Mouse (Mus musculus): ENCODE measurements around the gene Gfra1. TPM values are rescaled to one million over a fixed set of nuclear protein-coding genes. Genes with fewer than 3 reads are reported as not detected.
A peak's percentile ranks its signal among the peaks of the same experiment; 100 is the strongest.

Gfra1 gene
- polyA plus RNA-seq, 1 experiment from 2014 or later = 22.5 TPM

DNA sequence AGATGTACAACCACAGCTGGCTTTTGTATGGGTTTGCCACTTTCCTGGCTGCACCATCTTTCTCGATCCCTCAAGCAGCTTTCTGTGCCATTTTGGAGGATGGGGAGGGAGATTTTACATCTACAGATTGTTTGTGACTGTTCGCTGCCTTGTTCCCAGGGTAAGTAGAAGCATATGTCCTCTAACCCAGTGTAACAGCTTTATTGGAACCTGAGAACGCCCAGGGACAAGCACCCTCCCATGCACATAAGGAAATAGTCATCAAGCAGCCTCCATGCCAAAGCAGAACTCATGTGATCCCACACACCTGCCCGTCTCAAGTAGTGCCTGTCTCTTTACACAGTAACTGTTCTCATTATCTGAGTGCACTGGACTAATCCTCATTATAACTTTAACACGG lies 256.0 kb downstream of the Gfra1 start:
- Histone ChIP-seq H3K4me1 (ENCODE audit: control insufficient read depth, insufficient read depth, low read length) (peaks cover 32% of the 10 kb centered on the region), H3K4me2 (ENCODE audit: low read depth, low read length) (no peak overlapping the region), H3K27ac (replicated peaks; ENCODE audit: low read depth, low read length) (0 out of 2 replicates have a peak overlapping the region, but pooled peaks have one; percentile 6), H3K27me3 (replicated peaks; ENCODE audit: control insufficient read depth, insufficient read depth, low read length) (peaks cover 5% of the 10 kb centered on the region; the same call in 1 of the 2 replicates), H3K36me3 (ENCODE audit: control insufficient read depth, insufficient read depth, low read length) (no peaks in the 10 kb centered on the region), H3K9ac (ENCODE audit: low read depth, low read length) (no peak overlapping the region), H3K9me3 (ENCODE audit: control insufficient read depth, low read length) (no peaks in the 10 kb centered on the region), H3K4me3 (ENCODE audit: low read depth, low read length) (no peak overlapping the region)
- 26% methylated on average over 5 of the region's 5 CpGs for WGBS
- DNase-seq (ENCODE audit: low spot score) (peak; percentile 79), ATAC-seq (ENCODE audit: low read depth) (peak; percentile 63)

DNA sequence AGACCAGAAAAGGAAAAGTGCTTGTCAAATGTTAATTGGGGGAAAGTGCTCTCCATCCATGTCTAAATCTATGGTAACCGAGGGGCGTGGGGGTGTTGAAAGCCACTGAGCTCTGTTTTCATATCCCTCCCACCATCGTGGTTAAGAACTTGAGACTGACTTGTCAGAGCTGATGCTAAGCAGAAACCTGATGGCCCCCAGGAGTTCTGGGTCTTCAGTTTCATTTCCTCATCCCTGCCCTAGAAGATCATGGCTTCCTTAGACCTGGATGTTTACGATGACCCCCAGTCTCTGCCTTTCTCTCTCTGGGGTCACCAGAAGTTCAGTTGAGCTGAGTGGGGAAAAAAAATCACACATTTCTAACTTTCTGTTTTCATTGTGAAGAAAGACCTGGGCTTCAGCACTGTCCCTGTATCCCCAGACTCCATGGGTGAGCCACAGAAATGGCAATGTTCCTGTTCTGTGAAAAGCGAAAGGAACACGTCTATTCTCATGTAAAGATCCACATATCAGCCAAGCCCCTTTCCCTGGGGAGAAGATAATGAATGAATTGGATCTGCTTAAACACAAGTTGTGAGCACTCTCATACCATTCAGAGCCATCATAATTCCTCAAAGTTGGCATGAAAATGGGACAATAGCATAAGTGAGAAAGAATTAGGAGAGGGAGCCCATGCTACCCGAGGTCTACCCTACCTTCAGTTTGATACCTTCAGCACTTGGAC lies 261.8 kb downstream of the Gfra1 start:
- WGBS = 55% methylated on average over 7 of the region's 7 CpGs
- no peak overlapping the region for H3K4me2 ChIP-seq (ENCODE audit: low read depth, low read length)
- H3K4me3 ChIP-seq (ENCODE audit: low read depth, low read length) = no peak overlapping the region
- H3K4me1 ChIP-seq (ENCODE audit: control insufficient read depth, insufficient read depth, low read length) = peaks cover 6% of the 10 kb centered on the region; the same call in 1 of the 2 replicates
- H3K27me3 ChIP-seq (replicated peaks; ENCODE audit: control insufficient read depth, insufficient read depth, low read length) = no peaks in the 10 kb centered on the region
- H3K27ac ChIP-seq (replicated peaks; ENCODE audit: low read depth, low read length) = no peak overlapping the region
- ATAC-seq (ENCODE audit: low read depth) = no peak
- no peaks in the 10 kb centered on the region for H3K9me3 ChIP-seq (ENCODE audit: control insufficient read depth, low read length)
- H3K36me3 ChIP-seq (ENCODE audit: control insufficient read depth, insufficient read depth, low read length) = no peaks in the 10 kb centered on the region
- DNase-seq (ENCODE audit: low spot score) = peak; percentile 62
- no peak overlapping the region for H3K9ac ChIP-seq (ENCODE audit: low read depth, low read length)

DNA sequence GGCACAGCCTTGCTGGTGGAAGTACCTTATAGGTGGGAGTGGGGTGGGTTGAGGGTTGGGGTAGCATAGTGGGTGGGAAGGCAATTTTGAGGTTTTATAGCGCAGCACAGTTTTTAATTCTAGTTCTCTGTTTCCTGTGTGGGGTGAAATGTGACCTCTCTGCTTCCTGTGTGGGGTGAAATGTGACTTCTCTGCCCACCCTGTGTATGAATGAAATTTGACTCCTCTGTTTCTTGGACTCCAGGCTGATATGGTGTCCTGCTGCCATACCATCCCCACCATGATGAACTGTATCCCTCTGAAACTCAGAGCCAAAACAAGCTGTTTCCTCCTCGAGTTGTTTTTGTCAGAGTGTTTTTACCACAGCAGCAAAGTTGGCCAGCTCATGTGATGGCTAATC lies 264.8 kb downstream of the Gfra1 start:
- no peak overlapping the region for H3K9ac ChIP-seq (ENCODE audit: low read depth, low read length)
- H3K36me3 ChIP-seq (ENCODE audit: control insufficient read depth, insufficient read depth, low read length) = no peaks in the 10 kb centered on the region
- no peaks in the 10 kb centered on the region for H3K9me3 ChIP-seq (ENCODE audit: control insufficient read depth, low read length)
- no peak overlapping the region for H3K27ac ChIP-seq (replicated peaks; ENCODE audit: low read depth, low read length)
- no peak for DNase-seq (ENCODE audit: low spot score)
- H3K4me3 ChIP-seq (ENCODE audit: low read depth, low read length) = no peak overlapping the region
- WGBS = 46% methylated on average over 2 of the region's 2 CpGs
- H3K4me2 ChIP-seq (ENCODE audit: low read depth, low read length) = no peak overlapping the region
- no peak for ATAC-seq (ENCODE audit: low read depth)
- H3K4me1 ChIP-seq (ENCODE audit: control insufficient read depth, insufficient read depth, low read length) = peaks cover 7% of the 10 kb centered on the region; the same call in 1 of the 2 replicates
- H3K27me3 ChIP-seq (replicated peaks; ENCODE audit: control insufficient read depth, insufficient read depth, low read length) = no peaks in the 10 kb centered on the region

DNA sequence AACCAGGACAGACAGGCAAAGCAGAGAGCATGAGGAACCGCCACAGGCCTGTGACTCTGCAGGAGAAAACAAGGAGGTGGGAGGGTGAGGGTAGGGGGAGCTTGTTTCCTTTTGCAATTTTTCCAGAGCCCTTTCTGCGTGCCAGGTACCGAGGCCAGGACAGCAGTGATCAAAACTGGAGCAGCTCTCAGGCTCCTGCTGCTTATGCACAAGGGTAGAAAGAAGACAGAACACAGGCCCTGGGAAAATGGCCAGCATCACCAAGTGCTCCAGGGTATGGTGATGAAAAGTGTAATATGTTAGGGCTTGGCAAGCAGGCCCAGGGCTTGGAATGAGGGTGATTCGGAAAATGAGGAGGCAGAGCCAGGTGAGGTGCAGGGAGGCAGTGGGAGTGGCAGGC lies 269.2 kb downstream of the Gfra1 start:
- no peak overlapping the region for H3K27ac ChIP-seq (replicated peaks; ENCODE audit: low read depth, low read length)

More for the DNA sequence above, 269.2 kb downstream of the Gfra1 start:
- Histone ChIP-seq H3K9ac (ENCODE audit: low read depth, low read length) (no peak overlapping the region), H3K27me3 (replicated peaks; ENCODE audit: control insufficient read depth, insufficient read depth, low read length) (no peaks in the 10 kb centered on the region), H3K4me3 (ENCODE audit: low read depth, low read length) (no peak overlapping the region), H3K4me2 (ENCODE audit: low read depth, low read length) (no peak overlapping the region), H3K36me3 (ENCODE audit: control insufficient read depth, insufficient read depth, low read length) (no peaks in the 10 kb centered on the region), H3K4me1 (ENCODE audit: control insufficient read depth, insufficient read depth, low read length) (peaks cover 9% of the 10 kb centered on the region; the same call in 1 of the 2 replicates), H3K9me3 (ENCODE audit: control insufficient read depth, low read length) (no peaks in the 10 kb centered on the region)
- ATAC-seq (ENCODE audit: low read depth) (peak; percentile 47; the same call in 1 of the 2 replicates), DNase-seq (ENCODE audit: low spot score) (peak; percentile 53)
- WGBS = 44% methylated on average over 4 of the region's 4 CpGs

Other genes starting within 250 kb of the Gfra1 start
- not detected in 2 replicates for gene Ccdc172, start 56.1 kb upstream of the Gfra1 start, polyA plus RNA-seq (2014; fragmentation: Nextera tagmentation; extraction: Ambion mirVana)
- gene Pnlip, start 196.6 kb upstream of the Gfra1 start, polyA plus RNA-seq (2014; fragmentation: Nextera tagmentation; extraction: Ambion mirVana) = not detected in 2 replicates

Data from embryonic facial prominence, embryonic 14.5 days (tissue).